ENCODE assay signal across 18 mouse cellular contexts in genomic region chr1:90250419-90250818, GRCm38 (mm10). TPM values are rescaled to one million over a fixed set of nuclear protein-coding genes. Genes with fewer than 3 reads are reported as not detected.
A peak's percentile ranks its signal among the peaks of the same experiment; 100 is the strongest.
DNase-seq lines count a peak whose midpoint lies in the region; ATAC-seq and TF ChIP-seq lines count a peak whose summit lies in the region.
"Had no signal": no experiment of that assay in that cellular context is flagged by ENCODE, and none has a peak within 500 bp of the region (broad histone marks: within the 10 kb centered on the region; RNA-seq: fewer than 3 reads in every experiment).

No protein-coding gene starts in this region.

- H3K4me3 ChIP-seq in forebrain, embryonic 10.5 days: no peak overlapping the region
- no peak overlapping the region for H3K4me3 ChIP-seq in forebrain, embryonic 16.5 days (replicated peaks; ENCODE audit: low read length)
- H3K4me3 ChIP-seq in liver, embryonic 13.5 days (replicated peaks): no peak overlapping the region
- no peak overlapping the region for H3K4me3 ChIP-seq in liver, postnatal 0 days (ENCODE audit: low read depth, low read length)
- H3K4me3 ChIP-seq in lung, embryonic 14.5 days (ENCODE audit: low read depth, low read length): no peak overlapping the region
- H3K4me3 ChIP-seq in thymus, adult 2 months (ENCODE audit: control insufficient read depth, insufficient read depth, low read length): no peak overlapping the region
- H3K4me3 ChIP-seq: hindbrain, embryonic 15.5 days; left cerebral cortex, adult 2 months; myocyte had no signal

- no peak overlapping the region for H3K4me2 ChIP-seq in forebrain, embryonic 16.5 days (ENCODE audit: low read length)
- H3K4me2 ChIP-seq in liver, embryonic 13.5 days: no peak overlapping the region
- no peak overlapping the region for H3K4me2 ChIP-seq in liver, postnatal 0 days (ENCODE audit: low read depth, low read length)
- H3K4me2 ChIP-seq in lung, embryonic 14.5 days: no peak overlapping the region
- H3K4me2 ChIP-seq: hindbrain, embryonic 15.5 days had no signal

- no peak for ATAC-seq in forebrain, embryonic 16.5 days
- no peak for ATAC-seq in liver, embryonic 13.5 days (ENCODE audit: low read depth)
- no peak for ATAC-seq in liver, postnatal 0 days
- ATAC-seq in lung, embryonic 14.5 days (ENCODE audit: insufficient read depth): no peak
- ATAC-seq: forebrain, postnatal 0 days; midbrain, embryonic 16.5 days had no signal

- DNase-seq in forebrain, embryonic 10.5 days (ENCODE audit: extremely low spot score, low spot score): no peak
- no peak for DNase-seq in liver, embryonic 13.5 days
- no peak for DNase-seq in liver, postnatal 0 days
- DNase-seq in lung, embryonic 14.5 days: peak; percentile 27
- DNase-seq in lung, postnatal 36 days: peak; percentile 60
- DNase-seq in thymus, adult 2 months: no peak
- DNase-seq in layer of hippocampus, adult 9-11 months: no peak
- DNase-seq: adrenal gland, postnatal 36 days; forebrain, postnatal 0 days; kidney, adult 9 months; right cerebral cortex, adult 18-20 months; right cerebral cortex, postnatal 4 days; thymus, postnatal 36 days had no signal

- no peaks in the 10 kb centered on the region for H3K36me3 ChIP-seq in forebrain, embryonic 10.5 days (replicated peaks)
- H3K36me3 ChIP-seq in forebrain, embryonic 16.5 days (ENCODE audit: control insufficient read depth, insufficient read depth): no peaks in the 10 kb centered on the region
- H3K36me3 ChIP-seq in liver, embryonic 13.5 days: no peaks in the 10 kb centered on the region
- no peaks in the 10 kb centered on the region for H3K36me3 ChIP-seq in liver, postnatal 0 days (replicated peaks; ENCODE audit: insufficient read depth, low read length)
- H3K36me3 ChIP-seq in lung, embryonic 14.5 days (ENCODE audit: insufficient read depth): no peaks in the 10 kb centered on the region
- no peaks in the 10 kb centered on the region for H3K36me3 ChIP-seq in thymus, adult 2 months (ENCODE audit: control insufficient read depth, insufficient read depth, low read length)
- H3K36me3 ChIP-seq: hindbrain, embryonic 15.5 days had no signal

- peak overlapping the region; percentile 60; the same call in 1 of the 2 replicates for H3K27ac ChIP-seq in forebrain, embryonic 10.5 days
- H3K27ac ChIP-seq in forebrain, embryonic 16.5 days (ENCODE audit: low read length): no peak overlapping the region
- H3K27ac ChIP-seq in liver, embryonic 13.5 days: peak overlapping the region; percentile 98; the same call in 1 of the 2 replicates
- H3K27ac ChIP-seq in liver, postnatal 0 days (ENCODE audit: low read depth): no peak overlapping the region
- no peak overlapping the region for H3K27ac ChIP-seq in lung, embryonic 14.5 days (ENCODE audit: low read depth)
- no peak overlapping the region for H3K27ac ChIP-seq in thymus, adult 2 months (ENCODE audit: control insufficient read depth, insufficient read depth, low read length)
- H3K27ac ChIP-seq: hindbrain, embryonic 15.5 days; left cerebral cortex, adult 2 months had no signal

- 88% methylated on average over 6 of the region's 6 CpGs for WGBS in forebrain, embryonic 10.5 days
- 81% methylated on average over 6 of the region's 6 CpGs for WGBS in forebrain, embryonic 16.5 days
- WGBS in liver, embryonic 13.5 days (ENCODE audit: insufficient replicate concordance): 65% methylated on average over 6 of the region's 6 CpGs
- WGBS in liver, postnatal 0 days (ENCODE audit: insufficient replicate concordance): 71% methylated on average over 6 of the region's 6 CpGs
- 35% methylated on average over 6 of the region's 6 CpGs for WGBS in lung, embryonic 14.5 days
- 77% methylated on average over 6 of the region's 6 CpGs for WGBS in thymus, adult 2 months

- no peaks in the 10 kb centered on the region for H3K9me3 ChIP-seq in forebrain, embryonic 10.5 days
- H3K9me3 ChIP-seq in forebrain, embryonic 16.5 days (ENCODE audit: control insufficient read depth, low read length): no peaks in the 10 kb centered on the region
- H3K9me3 ChIP-seq in liver, embryonic 13.5 days (replicated peaks): no peaks in the 10 kb centered on the region
- H3K9me3 ChIP-seq in liver, postnatal 0 days (ENCODE audit: low read length): no peaks in the 10 kb centered on the region
- no peaks in the 10 kb centered on the region for H3K9me3 ChIP-seq in lung, embryonic 14.5 days (ENCODE audit: low read depth, low read length)
- H3K9me3 ChIP-seq: hindbrain, embryonic 15.5 days had no signal

- no peak for TF ChIP-seq EP300 in liver, postnatal 0 days (IDR thresholded peaks at IDR 0.05; ENCODE audit: low read depth)

- no peak overlapping the region for H3K9ac ChIP-seq in forebrain, embryonic 16.5 days (replicated peaks; ENCODE audit: low read depth, low read length)
- no peak overlapping the region; the same call in 1 of the 2 replicates for H3K9ac ChIP-seq in liver, embryonic 13.5 days
- H3K9ac ChIP-seq in liver, postnatal 0 days (replicated peaks): no peak overlapping the region
- H3K9ac ChIP-seq in lung, embryonic 14.5 days: no peak overlapping the region
- H3K9ac ChIP-seq: forebrain, postnatal 0 days; hindbrain, embryonic 15.5 days had no signal

- TF ChIP-seq POLR2A in thymus, adult 2 months (IDR thresholded peaks at IDR 0.05; ENCODE audit: control insufficient read depth, extremely low read depth, insufficient read depth, low read length, poor library complexity): no peak

- TF ChIP-seq CTCF in liver, postnatal 0 days (IDR thresholded peaks at IDR 0.05; ENCODE audit: low read depth): no peak
- TF ChIP-seq CTCF in lung, embryonic 14.5 days (IDR thresholded peaks at IDR 0.05; ENCODE audit: low read depth): no peak
- no peak for TF ChIP-seq CTCF in thymus, adult 2 months (IDR thresholded peaks at IDR 0.05; ENCODE audit: borderline replicate concordance, control insufficient read depth, extremely low read depth, insufficient read depth, low read length, poor library complexity)

- peaks cover 5% of the 10 kb centered on the region; the same call in 1 of the 2 replicates for H3K27me3 ChIP-seq in forebrain, embryonic 10.5 days (ENCODE audit: poor library complexity, severe bottlenecking)
- H3K27me3 ChIP-seq in forebrain, embryonic 16.5 days (replicated peaks; ENCODE audit: control insufficient read depth, insufficient read depth, low read length): no peaks in the 10 kb centered on the region
- peaks cover 31% of the 10 kb centered on the region for H3K27me3 ChIP-seq in liver, embryonic 13.5 days
- H3K27me3 ChIP-seq in liver, postnatal 0 days (ENCODE audit: insufficient read depth, low read length): no peaks in the 10 kb centered on the region
- H3K27me3 ChIP-seq in lung, embryonic 14.5 days (ENCODE audit: insufficient read depth, low read length): 0 out of 2 replicates have a peak, but pooled peaks cover 3% of the 10 kb centered on the region
- no peaks in the 10 kb centered on the region for H3K27me3 ChIP-seq in thymus, adult 2 months (ENCODE audit: control insufficient read depth, insufficient read depth, low read length)
- H3K27me3 ChIP-seq: hindbrain, embryonic 15.5 days had no signal

- peaks cover 65% of the 10 kb centered on the region for H3K4me1 ChIP-seq in forebrain, embryonic 10.5 days
- H3K4me1 ChIP-seq in forebrain, embryonic 16.5 days (replicated peaks; ENCODE audit: control insufficient read depth, insufficient read depth, low read length): 0 out of 2 replicates have a peak, but pooled peaks cover 4% of the 10 kb centered on the region
- H3K4me1 ChIP-seq in liver, embryonic 13.5 days (replicated peaks): peaks cover 64% of the 10 kb centered on the region
- peaks cover 13% of the 10 kb centered on the region for H3K4me1 ChIP-seq in liver, postnatal 0 days (ENCODE audit: insufficient read depth)
- H3K4me1 ChIP-seq in lung, embryonic 14.5 days (ENCODE audit: insufficient read depth): peaks cover 7% of the 10 kb centered on the region; the same call in 1 of the 2 replicates
- H3K4me1 ChIP-seq in thymus, adult 2 months (replicated peaks; ENCODE audit: control insufficient read depth, insufficient read depth, low read length): no peaks in the 10 kb centered on the region

RNA-seq across cellular contexts. Expression of gene Ackr3, which starts 46.6 kb away (rescaled TPM):
- 19.3 and 21.5 TPM in 2 replicates for polyA plus RNA-seq in forebrain, embryonic 10.5 days (2016; fragmentation: Nextera tagmentation; extraction: Ambion mirVana)
- 20.3 and 26.1 TPM in 2 replicates for polyA plus RNA-seq in forebrain, embryonic 16.5 days (2015; fragmentation: Nextera tagmentation; extraction: Ambion mirVana)
- polyA plus RNA-seq in liver, embryonic 13.5 days (2015; fragmentation: Nextera tagmentation; extraction: Ambion mirVana): 2.8 and 3.5 TPM in 2 replicates
- polyA plus RNA-seq in liver, postnatal 0 days (2015; fragmentation: Nextera tagmentation; extraction: Ambion mirVana): 2.3 and 2.5 TPM in 2 replicates
- polyA plus RNA-seq in lung, embryonic 14.5 days (2014; fragmentation: Nextera tagmentation; extraction: Ambion mirVana): 22.6 and 24.3 TPM in 2 replicates
- 17.1 and 24.7 TPM in 2 replicates for polyA plus RNA-seq in thymus, adult 2 months (2012; rRNA removed)

Comparison
In these comparisons a context has a peak if more than half of its experiments do, and no peak if none do; other contexts are left out.
1. H3K27ac ChIP-seq: peak in forebrain, embryonic 10.5 days (single experiment) and liver, embryonic 13.5 days (single experiment); none in forebrain, embryonic 16.5 days (single experiment), liver, postnatal 0 days (single experiment), lung, embryonic 14.5 days (single experiment) and thymus, adult 2 months (single experiment).
2. DNase-seq: peak in lung, embryonic 14.5 days (single experiment) and lung, postnatal 36 days (single experiment); none in forebrain, embryonic 10.5 days (single experiment), liver, embryonic 13.5 days (single experiment), liver, postnatal 0 days (single experiment), thymus, adult 2 months (single experiment) and layer of hippocampus, adult 9-11 months (single experiment).